In the genomic region with DNA sequence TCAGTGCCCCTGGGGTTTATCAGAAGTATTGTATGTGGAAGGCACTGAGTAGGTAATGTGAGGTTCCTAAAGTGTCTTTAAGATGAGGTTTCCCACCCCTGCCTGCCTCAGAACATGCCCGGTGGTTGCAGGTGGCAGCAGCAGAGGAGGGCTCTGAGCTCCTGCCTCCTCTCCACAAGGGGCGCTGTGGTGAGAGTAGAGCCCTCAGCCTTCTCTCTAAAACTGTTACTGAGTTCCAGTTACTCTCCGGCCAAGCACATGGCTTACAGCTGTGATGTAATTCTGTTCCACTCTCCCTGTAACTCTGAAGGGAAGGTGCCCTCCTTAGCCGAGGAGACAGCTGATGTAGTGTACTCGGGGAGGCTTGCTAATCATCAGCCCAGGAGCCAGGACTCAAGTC, we compare ENCODE assay signal across 9 mouse cellular contexts. TPM values are rescaled to one million over a fixed set of nuclear protein-coding genes. Genes with fewer than 3 reads are reported as not detected.
DNase-seq lines count a peak whose midpoint lies in the region; ATAC-seq and TF ChIP-seq lines count a peak whose summit lies in the region.
"Had no signal": no experiment of that assay in that cellular context is flagged by ENCODE, and none has a peak within 500 bp of the region (broad histone marks: within the 10 kb centered on the region; RNA-seq: fewer than 3 reads in every experiment).

No protein-coding gene starts in this region.

- H3K27ac ChIP-seq in ES-E14 (ENCODE audit: insufficient read depth, low read depth, low read length, poor library complexity, severe bottlenecking): no peak overlapping the region

- in situ Hi-C loops in ES-E14 (cut with MboI; ENCODE audit: low sequenced_read_pairs in 2 of 2, unreplicated experiment in 2 of 2): no loop called here

- ATAC-seq in inflammation-experienced regulatory T-cells, adult 6 months: peak; percentile 28

- peaks cover 53% of the 10 kb centered on the region for H3K36me3 ChIP-seq in ES-E14 (ENCODE audit: control insufficient read depth, insufficient read depth, low read length, poor library complexity, severe bottlenecking)

- no peaks in the 10 kb centered on the region for H3K9me3 ChIP-seq in ES-E14 (ENCODE audit: control insufficient read depth, insufficient read depth, low read depth, low read length)

- H3K4me1 ChIP-seq in ES-E14 (ENCODE audit: control insufficient read depth in 2 of 2, insufficient read depth in 2 of 2, low read length in 2 of 2, poor library complexity in 1 of 2): peaks cover 0 to 3% of the 10 kb centered on the region in 2 experiments; a peak in 1 of 4 replicates

- peak overlapping the region; percentile 63 for H3K9ac ChIP-seq in ES-E14 (ENCODE audit: insufficient read depth, low read depth, low read length, poor library complexity, severe bottlenecking)

- H3K4me3 ChIP-seq in ES-E14 (ENCODE audit: insufficient read depth in 1 of 2, low read depth in 1 of 2, low read length in 2 of 2, poor library complexity in 1 of 2, severe bottlenecking in 1 of 2): no peak overlapping the region

- DNase-seq in adrenal gland, postnatal 25 days: peak; percentile 35
- no peak for DNase-seq in adrenal gland, adult 8-10 months
- peak; percentile 29 to 42 for DNase-seq in layer of hippocampus, postnatal 10 days (ENCODE audit: low spot score in 2 of 2)
- no peak for DNase-seq in layer of hippocampus, adult 18-20 months (ENCODE audit: low spot score in 2 of 2)
- no peak for DNase-seq in ES-E14 (ENCODE audit: low read depth, low spot score)
- peak; percentile 36 for DNase-seq in thymus, postnatal 25 days
- DNase-seq in left cerebral cortex, adult 11 months (ENCODE audit: low spot score): no peak

TF ChIP-seq in ES-E14, 5 proteins besides CTCF, POLR2A, EP300 and RAD21:
- TF ChIP-seq ZC3H11A (IDR thresholded peaks at IDR 0.05; ENCODE audit: borderline replicate concordance, low read depth, low read length): no peak
- no peak for TF ChIP-seq MAFK (IDR thresholded peaks at IDR 0.05; ENCODE audit: insufficient read depth, low read depth, low read length)
- no peak for TF ChIP-seq HCFC1 (IDR thresholded peaks at IDR 0.05; ENCODE audit: borderline replicate concordance, insufficient read depth, low read length)
- no peak for TF ChIP-seq ZNF384 (IDR thresholded peaks at IDR 0.05; ENCODE audit: low read depth, low read length)
- TF ChIP-seq CHD2 (IDR thresholded peaks at IDR 0.05; ENCODE audit: low read depth, low read length): no peak

RNA-seq across cellular contexts. Expression of a gene that starts 9.6 kb away (rescaled TPM):
- total RNA-seq in adrenal gland, postnatal 25 days (2021): 42.6 and 44.4 TPM in 2 replicates
- 10 to 100 TPM; 26.9 to 55.8 (median 28.7) TPM for total RNA-seq in adrenal gland, adult 8-10 months (2022)
- total RNA-seq in layer of hippocampus, postnatal 10 days (2021): 1 to 10 TPM; 4.4 to 4.5 TPM
- 1 to 10 TPM; 7.4 to 8.8 TPM for total RNA-seq in layer of hippocampus, adult 18-20 months (2021)
- total RNA-seq in ES-E14 (2012; rRNA removed): 0.26 and 0.54 TPM in 2 replicates
- not detected for polyA plus RNA-seq in inflammation-experienced regulatory T-cells, adult 6 months (2017; shearing (Covaris generic))

RNA-seq across cellular contexts. Expression of a gene that starts 10.5 kb away (rescaled TPM):
- 47.3 and 52.3 TPM in 2 replicates for total RNA-seq in adrenal gland, postnatal 25 days (2021)
- total RNA-seq in adrenal gland, adult 8-10 months (2022): 10 to 100 TPM; 40.0 to 49.7 (median 41.0) TPM
- 10 to 100 TPM; 23.7 to 27.1 TPM for total RNA-seq in layer of hippocampus, postnatal 10 days (2021)
- 10 to 100 TPM; 19.9 to 23.1 TPM for total RNA-seq in layer of hippocampus, adult 18-20 months (2021)
- total RNA-seq in ES-E14 (2012; rRNA removed): 38.1 and 46.1 TPM in 2 replicates
- 10 to 100 TPM; 71.1 to 93.1 (median 79.9) TPM for polyA plus RNA-seq in inflammation-experienced regulatory T-cells, adult 6 months (2017; shearing (Covaris generic))

RNA-seq across cellular contexts. Expression of a gene that starts 10.6 kb away (rescaled TPM):
- total RNA-seq in adrenal gland, postnatal 25 days (2021): 40.7 and 47.9 TPM in 2 replicates
- total RNA-seq in adrenal gland, adult 8-10 months (2022): 10 to 100 TPM; 28.5 to 47.2 (median 40.2) TPM
- total RNA-seq in layer of hippocampus, postnatal 10 days (2021): 10 to 100 TPM; 35.5 to 41.2 TPM
- 10 to 100 TPM; 26.9 to 32.9 TPM for total RNA-seq in layer of hippocampus, adult 18-20 months (2021)
- total RNA-seq in ES-E14 (2012; rRNA removed): 116 and 144 TPM in 2 replicates
- polyA plus RNA-seq in inflammation-experienced regulatory T-cells, adult 6 months (2017; shearing (Covaris generic)): 100 to 1,000 TPM; 228 to 264 (median 247) TPM

RNA-seq across cellular contexts. Expression of a gene that starts 31.6 kb away (rescaled TPM):
- total RNA-seq in adrenal gland, postnatal 25 days (2021): not detected in 2 replicates
- not detected for total RNA-seq in adrenal gland, adult 8-10 months (2022)
- not detected for total RNA-seq in layer of hippocampus, postnatal 10 days (2021)
- not detected for total RNA-seq in layer of hippocampus, adult 18-20 months (2021)
- not detected in 2 replicates for total RNA-seq in ES-E14 (2012; rRNA removed)
- polyA plus RNA-seq in inflammation-experienced regulatory T-cells, adult 6 months (2017; shearing (Covaris generic)): 1 to 10 TPM in 2 of 3 experiments, not detected in 1; 1.1 TPM
- polyA plus RNA-seq: frontal cortex, adult 2 months had no signal

RNA-seq across cellular contexts. Expression of a gene that starts 53.2 kb away (rescaled TPM):
- 54.4 and 68.9 TPM in 2 replicates for total RNA-seq in adrenal gland, postnatal 25 days (2021)
- total RNA-seq in adrenal gland, adult 8-10 months (2022): 10 to 100 TPM; 35.7 to 66.3 (median 50.8) TPM
- total RNA-seq in layer of hippocampus, postnatal 10 days (2021): 10 to 100 TPM; 57.6 to 62.0 TPM
- total RNA-seq in layer of hippocampus, adult 18-20 months (2021): 10 to 100 TPM; 43.1 to 44.7 TPM
- 53.0 and 56.4 TPM in 2 replicates for total RNA-seq in ES-E14 (2012; rRNA removed)
- polyA plus RNA-seq in inflammation-experienced regulatory T-cells, adult 6 months (2017; shearing (Covaris generic)): 100 to 1,000 TPM; 167 to 260 (median 233) TPM

Comparison
In these comparisons a context has a peak if more than half of its experiments do, and no peak if none do; other contexts are left out.
1. DNase-seq: peak in adrenal gland, postnatal 25 days (single experiment), layer of hippocampus, postnatal 10 days (2 of 2) and thymus, postnatal 25 days (single experiment); none in adrenal gland, adult 8-10 months (single experiment), layer of hippocampus, adult 18-20 months (0 of 2), ES-E14 (single experiment) and left cerebral cortex, adult 11 months (single experiment).